Mouse (Mus musculus) thymus, adult 18-20 months (tissue): ENCODE results near the gene Tenm4.

ENCODE experiments used
- DNase-seq, 2 experiments: peaks; one replicate each; pipeline ENCODE4 v3.0.0; 2022; ENCODE audit warnings: mixed read lengths in 2 of 2

Gene Tenm4

GRCm38 (mm10) chr7:96786262-96787044, 615.4 kb downstream of the Tenm4 start:
- no peak for DNase-seq

- DNase-seq, result no peak
These were observed 617.1 kb downstream of the Tenm4 start for GRCm38 (mm10) chr7:96788135-96788534.

- DNase-seq, result no peak
These were observed 619.3 kb downstream of the Tenm4 start for GRCm38 (mm10) chr7:96790326-96790725.

- no peak for DNase-seq
These were observed 621.6 kb downstream of the Tenm4 start for GRCm38 (mm10) chr7:96792456-96793229.

- DNase-seq, result no peak
These were observed 625.1 kb downstream of the Tenm4 start for GRCm38 (mm10) chr7:96796033-96796741.

GRCm38 (mm10) chr7:96796788-96797485, 625.9 kb downstream of the Tenm4 start:
- DNase-seq, result no peak

GRCm38 (mm10) chr7:96797716-96798332, 626.8 kb downstream of the Tenm4 start:
- no peak for DNase-seq

- DNase-seq, result no peak
These were observed 628.8 kb downstream of the Tenm4 start for GRCm38 (mm10) chr7:96799816-96800215.

- DNase-seq, result no peak
These were observed 630.3 kb downstream of the Tenm4 start for GRCm38 (mm10) chr7:96801368-96801767.

- DNase-seq, result no peak
These were observed 631.2 kb downstream of the Tenm4 start for GRCm38 (mm10) chr7:96802216-96802615.

GRCm38 (mm10) chr7:96806561-96806960, 635.5 kb downstream of the Tenm4 start:
- DNase-seq, result no peak

GRCm38 (mm10) chr7:96807281-96808058, 636.4 kb downstream of the Tenm4 start:
- DNase-seq, result no peak

GRCm38 (mm10) chr7:96808059-96808646, 637.1 kb downstream of the Tenm4 start:
- DNase-seq, result no peak

GRCm38 (mm10) chr7:96811691-96812090, 640.6 kb downstream of the Tenm4 start:
- no peak for DNase-seq

GRCm38 (mm10) chr7:96813036-96813435, 642.0 kb downstream of the Tenm4 start:
- DNase-seq, result no peak

GRCm38 (mm10) chr7:96813497-96814400, 642.7 kb downstream of the Tenm4 start:
- no peak for DNase-seq

- no peak for DNase-seq
These were observed 643.5 kb downstream of the Tenm4 start for GRCm38 (mm10) chr7:96814581-96814980.

- no peak for DNase-seq
These were observed 646.1 kb downstream of the Tenm4 start for GRCm38 (mm10) chr7:96817030-96817674.

GRCm38 (mm10) chr7:96818236-96818916, 647.3 kb downstream of the Tenm4 start:
- DNase-seq, result no peak
